14 mouse cellular contexts compared by ENCODE assay signal in genomic region chr6:134820411-134820810, GRCm38 (mm10).
"Had no signal": no experiment of that assay in that cellular context is flagged by ENCODE, and none has a peak within 500 bp of the region (broad histone marks: within the 10 kb centered on the region; RNA-seq: fewer than 3 reads in every experiment).

No protein-coding gene starts in this region.

- H3K4me2 ChIP-seq: limb, embryonic 13.5 days; lung, embryonic 15.5 days; neural tube, embryonic 12.5 days had no signal

- H3K4me1 ChIP-seq: midbrain, embryonic 10.5 days; neural tube, embryonic 12.5 days had no signal

- H3K27me3 ChIP-seq: limb, embryonic 13.5 days; lung, embryonic 15.5 days; neural tube, embryonic 12.5 days had no signal

- H3K9me3 ChIP-seq: limb, embryonic 13.5 days; lung, embryonic 15.5 days; midbrain, embryonic 10.5 days; neural tube, embryonic 12.5 days had no signal

- H3K9ac ChIP-seq: limb, embryonic 13.5 days; liver, embryonic 14.5 days; lung, embryonic 15.5 days; neural tube, embryonic 12.5 days had no signal

- H3K4me3 ChIP-seq: layer of hippocampus, adult 2 months; limb, embryonic 13.5 days; lung, embryonic 15.5 days; midbrain, embryonic 10.5 days; neural tube, embryonic 12.5 days had no signal

- H3K27ac ChIP-seq: kidney, postnatal 0 days; layer of hippocampus, adult 2 months; limb, embryonic 13.5 days; liver, embryonic 14.5 days; lung, embryonic 15.5 days; midbrain, embryonic 10.5 days; neural tube, embryonic 12.5 days had no signal

- DNase-seq: kidney, adult 11 months; kidney, adult 9 months; kidney, postnatal 4 days; left cerebral cortex, postnatal 4 days; midbrain, embryonic 14.5 days; thymus, adult 18-20 months; thymus, postnatal 14 days had no signal

- H3K36me3 ChIP-seq: limb, embryonic 13.5 days; lung, embryonic 15.5 days; midbrain, embryonic 10.5 days; neural tube, embryonic 12.5 days had no signal
